Mouse (Mus musculus): ENCODE data around the gene Olfr287. TPM values are rescaled to one million over a fixed set of nuclear protein-coding genes. Genes with fewer than 3 reads are reported as not detected.

The Olfr287 gene
- total and polyA plus RNA-seq, 2 experiments from 2014 or later = 2.0 TPM

- 44% methylated on average over 16 of the region's 16 CpGs for WGBS
- H3K4me2 ChIP-seq (ENCODE audit: low read depth, low read length) = no peak overlapping the region
- H3K36me3 ChIP-seq (ENCODE audit: insufficient read depth, low read length) = no peaks in the 10 kb centered on the region
- no peak for TF ChIP-seq CTCF (IDR thresholded peaks at IDR 0.05; ENCODE audit: low read depth)
- no peaks in the 10 kb centered on the region for H3K27me3 ChIP-seq (ENCODE audit: insufficient read depth, low read length)
- no peak overlapping the region for H3K27ac ChIP-seq
- DNase-seq (ENCODE audit: low spot score) (peak; percentile 1), ATAC-seq (no peak)
- no peaks in the 10 kb centered on the region for H3K4me1 ChIP-seq (ENCODE audit: insufficient read depth, low read length)
- no peak overlapping the region for H3K4me3 ChIP-seq (ENCODE audit: low read length)
- H3K9ac ChIP-seq (replicated peaks; ENCODE audit: low read length) = no peak overlapping the region
- no peaks in the 10 kb centered on the region for H3K9me3 ChIP-seq (ENCODE audit: low read length)
These were observed 4.8 kb upstream of the Olfr287 start for GRCm38 (mm10) chr15:98225610-98226009.

GRCm38 (mm10) chr15:98222377-98222776 is 1.5 kb upstream of the Olfr287 start:
- DNase-seq (ENCODE audit: low spot score) (no peak), ATAC-seq (no peak)
- TF ChIP-seq CTCF (IDR thresholded peaks at IDR 0.05; ENCODE audit: low read depth) = no peak
- Histone ChIP-seq H3K4me2 (ENCODE audit: low read depth, low read length) (no peak overlapping the region), H3K9me3 (ENCODE audit: low read length) (no peaks in the 10 kb centered on the region), H3K4me3 (ENCODE audit: low read length) (no peak overlapping the region), H3K27ac (no peak overlapping the region), H3K9ac (replicated peaks; ENCODE audit: low read length) (no peak overlapping the region), H3K4me1 (ENCODE audit: insufficient read depth, low read length) (no peaks in the 10 kb centered on the region), H3K36me3 (ENCODE audit: insufficient read depth, low read length) (no peaks in the 10 kb centered on the region), H3K27me3 (ENCODE audit: insufficient read depth, low read length) (no peaks in the 10 kb centered on the region)

- Histone ChIP-seq H3K27ac (no peak overlapping the region), H3K36me3 (ENCODE audit: insufficient read depth, low read length) (no peaks in the 10 kb centered on the region), H3K4me2 (ENCODE audit: low read depth, low read length) (no peak overlapping the region), H3K9ac (replicated peaks; ENCODE audit: low read length) (no peak overlapping the region), H3K27me3 (ENCODE audit: insufficient read depth, low read length) (no peaks in the 10 kb centered on the region), H3K4me3 (ENCODE audit: low read length) (no peak overlapping the region), H3K9me3 (ENCODE audit: low read length) (no peaks in the 10 kb centered on the region), H3K4me1 (ENCODE audit: insufficient read depth, low read length) (no peaks in the 10 kb centered on the region)
- ATAC-seq (no peak), DNase-seq (ENCODE audit: low spot score) (no peak)
- WGBS = 74% methylated on average over 5 of the region's 5 CpGs
- TF ChIP-seq CTCF (IDR thresholded peaks at IDR 0.05; ENCODE audit: low read depth) = no peak
These were observed 6.7 kb downstream of the Olfr287 start for GRCm38 (mm10) chr15:98214130-98214529.

- Histone ChIP-seq H3K9ac (replicated peaks; ENCODE audit: low read length) (no peak overlapping the region), H3K4me2 (ENCODE audit: low read depth, low read length) (no peak overlapping the region), H3K27ac (no peak overlapping the region), H3K9me3 (ENCODE audit: low read length) (no peaks in the 10 kb centered on the region), H3K4me1 (ENCODE audit: insufficient read depth, low read length) (no peaks in the 10 kb centered on the region), H3K4me3 (ENCODE audit: low read length) (no peak overlapping the region), H3K27me3 (ENCODE audit: insufficient read depth, low read length) (no peaks in the 10 kb centered on the region), H3K36me3 (ENCODE audit: insufficient read depth, low read length) (no peaks in the 10 kb centered on the region)
- DNase-seq (ENCODE audit: low spot score) (no peak), ATAC-seq (no peak)
- WGBS = 76% methylated on average over 5 of the region's 5 CpGs
- no peak for TF ChIP-seq CTCF (IDR thresholded peaks at IDR 0.05; ENCODE audit: low read depth)
These were observed 7.5 kb downstream of the Olfr287 start for GRCm38 (mm10) chr15:98213336-98213870.

- Histone ChIP-seq H3K36me3 (ENCODE audit: insufficient read depth, low read length) (no peaks in the 10 kb centered on the region), H3K9ac (replicated peaks; ENCODE audit: low read length) (no peak overlapping the region), H3K9me3 (ENCODE audit: low read length) (no peaks in the 10 kb centered on the region), H3K4me3 (ENCODE audit: low read length) (no peak overlapping the region), H3K4me1 (ENCODE audit: insufficient read depth, low read length) (no peaks in the 10 kb centered on the region), H3K27ac (no peak overlapping the region), H3K27me3 (ENCODE audit: insufficient read depth, low read length) (no peaks in the 10 kb centered on the region), H3K4me2 (ENCODE audit: low read depth, low read length) (no peak overlapping the region)
- WGBS = 81% methylated on average over 7 of the region's 7 CpGs
- ATAC-seq (no peak), DNase-seq (ENCODE audit: low spot score) (no peak)
- no peak for TF ChIP-seq CTCF (IDR thresholded peaks at IDR 0.05; ENCODE audit: low read depth)
These were observed 11.2 kb downstream of the Olfr287 start for GRCm38 (mm10) chr15:98209676-98210075.

- no peak within 1 kb of the TSS for H3K9ac ChIP-seq (replicated peaks; ENCODE audit: low read length)
- DNase-seq (ENCODE audit: low spot score) (no peak), ATAC-seq (no peak)
- no peak within 1 kb of the TSS for H3K4me3 ChIP-seq (ENCODE audit: low read length)
- no peak for TF ChIP-seq CTCF (IDR thresholded peaks at IDR 0.05; ENCODE audit: low read depth)
- no peak within 1 kb of the TSS for H3K27ac ChIP-seq
- no peak within 1 kb of the TSS for H3K4me2 ChIP-seq (ENCODE audit: low read depth, low read length)
- H3K9me3 ChIP-seq (ENCODE audit: low read length) = no peaks in the 10 kb centered on the region
- no peaks in the 10 kb centered on the region for H3K27me3 ChIP-seq (ENCODE audit: insufficient read depth, low read length)
- WGBS = 68% methylated on average over 3 of the region's 3 CpGs
- no peaks in the 10 kb centered on the region for H3K36me3 ChIP-seq (ENCODE audit: insufficient read depth, low read length)
- H3K4me1 ChIP-seq (ENCODE audit: insufficient read depth, low read length) = no peaks in the 10 kb centered on the region
These were observed 25.4 kb downstream of the Olfr287 start, which contains the start of gene Olfr288 for GRCm38 (mm10) chr15:98195442-98195841. Gene Olfr288, minus strand, starts transcription at chr15:98195542.

GRCm38 (mm10) chr15:98184456-98184855 is 36.4 kb downstream of the Olfr287 start:
- Histone ChIP-seq H3K4me2 (ENCODE audit: low read depth, low read length) (no peak overlapping the region), H3K27me3 (ENCODE audit: insufficient read depth, low read length) (no peaks in the 10 kb centered on the region), H3K4me1 (ENCODE audit: insufficient read depth, low read length) (no peaks in the 10 kb centered on the region), H3K9me3 (ENCODE audit: low read length) (no peaks in the 10 kb centered on the region), H3K27ac (no peak overlapping the region), H3K4me3 (ENCODE audit: low read length) (no peak overlapping the region), H3K36me3 (ENCODE audit: insufficient read depth, low read length) (no peaks in the 10 kb centered on the region), H3K9ac (replicated peaks; ENCODE audit: low read length) (no peak overlapping the region)
- WGBS = 77% methylated on average over 4 of the region's 4 CpGs
- DNase-seq (ENCODE audit: low spot score) = no peak
- TF ChIP-seq CTCF (IDR thresholded peaks at IDR 0.05; ENCODE audit: low read depth) = no peak
- no peak for ATAC-seq

Data from hindbrain, postnatal 0 days (tissue).